Mouse (Mus musculus): ENCODE data around the gene Iqcf1. TPM values are rescaled to one million over a fixed set of nuclear protein-coding genes. Genes with fewer than 3 reads are reported as not detected.

The Iqcf1 gene
- total RNA-seq, 2 experiments from 2014 or later: not detected

- no peak for DNase-seq (ENCODE audit: low spot score)
Observed at GRCm38 (mm10) chr9:106464751-106465541, 34.8 kb upstream of the Iqcf1 start.

- no peak for DNase-seq (ENCODE audit: low spot score)
Observed at GRCm38 (mm10) chr9:106465571-106466200, 34.1 kb upstream of the Iqcf1 start, which contains the start of gene Gpr62. Gene Gpr62 (minus strand): TSS chr9:106465938.

GRCm38 (mm10) chr9:106466721-106467120 lies 33.0 kb upstream of the Iqcf1 start:
- DNase-seq (ENCODE audit: low spot score): no peak

- no peak for DNase-seq (ENCODE audit: low spot score)
Observed at GRCm38 (mm10) chr9:106467746-106468145, 32.0 kb upstream of the Iqcf1 start.

- no peak for DNase-seq (ENCODE audit: low spot score)
Observed at GRCm38 (mm10) chr9:106469317-106469716, 30.4 kb upstream of the Iqcf1 start.

- DNase-seq (ENCODE audit: low spot score): no peak
Observed at GRCm38 (mm10) chr9:106469776-106470175, 30.0 kb upstream of the Iqcf1 start.

- no peak for DNase-seq (ENCODE audit: low spot score)
Observed at GRCm38 (mm10) chr9:106470991-106471750, 28.6 kb upstream of the Iqcf1 start.

- peak; percentile 69 for DNase-seq (ENCODE audit: low spot score)
Observed at GRCm38 (mm10) chr9:106471892-106472291, 27.9 kb upstream of the Iqcf1 start.

GRCm38 (mm10) chr9:106472321-106472720 lies 27.4 kb upstream of the Iqcf1 start:
- DNase-seq (ENCODE audit: low spot score): no peak

- no peak for DNase-seq (ENCODE audit: low spot score)
Observed at GRCm38 (mm10) chr9:106473081-106473752, 26.6 kb upstream of the Iqcf1 start.

GRCm38 (mm10) chr9:106473753-106474105 lies 26.0 kb upstream of the Iqcf1 start:
- DNase-seq (ENCODE audit: low spot score): no peak

GRCm38 (mm10) chr9:106474456-106474855 lies 25.3 kb upstream of the Iqcf1 start:
- peak; percentile 74 for DNase-seq (ENCODE audit: low spot score)

- DNase-seq (ENCODE audit: low spot score): no peak
Observed at GRCm38 (mm10) chr9:106475046-106475445, 24.7 kb upstream of the Iqcf1 start.

GRCm38 (mm10) chr9:106475663-106476001 lies 24.1 kb upstream of the Iqcf1 start, which contains the start of gene Rrp9:
Gene Rrp9 (plus strand): TSS chr9:106475963.
- DNase-seq (ENCODE audit: low spot score): no peak

- peak; percentile 85 for DNase-seq (ENCODE audit: low spot score)
Observed at GRCm38 (mm10) chr9:106476002-106476923, 23.5 kb upstream of the Iqcf1 start.

GRCm38 (mm10) chr9:106476924-106477484 lies 22.8 kb upstream of the Iqcf1 start, which contains the start of gene Parp3:
Gene Parp3 (minus strand): TSS chr9:106476949.
- DNase-seq (ENCODE audit: low spot score): peak; percentile 99

GRCm38 (mm10) chr9:106477649-106478048 lies 22.1 kb upstream of the Iqcf1 start:
- DNase-seq (ENCODE audit: low spot score): no peak

GRCm38 (mm10) chr9:106478101-106478500 lies 21.7 kb upstream of the Iqcf1 start:
- DNase-seq (ENCODE audit: low spot score): no peak

- DNase-seq (ENCODE audit: low spot score): no peak
Observed at GRCm38 (mm10) chr9:106480541-106480940, 19.2 kb upstream of the Iqcf1 start.

- DNase-seq (ENCODE audit: low spot score): no peak
Observed at GRCm38 (mm10) chr9:106481075-106481474, 18.7 kb upstream of the Iqcf1 start.

Measured in gastrocnemius, adult 18-20 months (tissue).